Mouse (Mus musculus) bone marrow macrophage, adult 2 months (primary cell): ENCODE results near the gene Dab1.

Source experiments
- CTCF ChIP-seq: IDR thresholded peaks from 2 replicates; pipeline ENCODE4 v1.5.1; 2012; ENCODE audit warnings: low read depth, mild to moderate bottlenecking, low read length, moderate library complexity
- POLR2A ChIP-seq: IDR thresholded peaks from 2 replicates; pipeline ENCODE4 v1.6.1; 2012; ENCODE audit warnings: mild to moderate bottlenecking, low read depth, low read length, borderline replicate concordance

GRCm38 (mm10) chr4:103783561-103784247 is 164.5 kb downstream of the Dab1 start:
- TF ChIP-seq POLR2A, result no peak
- TF ChIP-seq CTCF, result no peak
